Mouse (Mus musculus): Measurements from ENCODE around the gene Prr36.

DNA sequence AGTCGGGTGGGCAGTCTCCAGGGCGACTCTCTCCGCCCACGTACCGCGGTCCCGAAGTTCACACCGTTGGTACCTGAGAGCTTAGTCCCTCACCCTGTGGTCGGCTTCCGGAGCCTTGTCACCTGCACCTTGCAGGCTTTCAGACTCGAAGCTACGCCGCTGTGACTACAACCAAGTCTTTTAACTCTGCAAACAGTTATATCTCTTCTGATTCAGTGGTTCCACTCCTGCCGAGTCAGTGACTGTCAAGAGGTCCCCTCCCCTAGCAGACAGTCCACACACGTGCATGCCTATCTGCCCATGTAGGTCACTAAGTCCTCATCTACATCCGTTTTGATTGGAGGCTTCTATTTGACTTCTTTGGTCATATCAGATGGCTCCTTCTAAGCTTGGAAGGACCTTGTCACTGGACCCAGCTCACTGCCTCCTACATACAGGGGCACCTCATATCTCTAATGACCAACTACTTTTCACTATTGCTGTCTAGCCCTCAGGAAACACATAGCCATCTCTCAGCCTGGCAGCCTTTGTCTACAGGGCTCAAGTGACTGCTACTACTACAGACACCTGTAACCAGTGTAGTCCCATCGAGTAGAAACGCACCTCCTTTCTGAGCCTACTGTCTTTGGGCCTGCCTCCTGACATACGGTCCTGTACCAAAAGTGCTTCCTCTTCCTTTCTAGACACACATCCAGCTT, 22.1 kb upstream of the Prr36 start:
- no peak for TF ChIP-seq TAL1 (IDR thresholded peaks at IDR 0.05; ENCODE audit: low read length)
- peak; percentile 66 for TF ChIP-seq GATA1 (IDR thresholded peaks at IDR 0.05; ENCODE audit: low read length)
